Mouse (Mus musculus): Measurements from ENCODE around the gene Igflr1.

Gene Igflr1

DNA sequence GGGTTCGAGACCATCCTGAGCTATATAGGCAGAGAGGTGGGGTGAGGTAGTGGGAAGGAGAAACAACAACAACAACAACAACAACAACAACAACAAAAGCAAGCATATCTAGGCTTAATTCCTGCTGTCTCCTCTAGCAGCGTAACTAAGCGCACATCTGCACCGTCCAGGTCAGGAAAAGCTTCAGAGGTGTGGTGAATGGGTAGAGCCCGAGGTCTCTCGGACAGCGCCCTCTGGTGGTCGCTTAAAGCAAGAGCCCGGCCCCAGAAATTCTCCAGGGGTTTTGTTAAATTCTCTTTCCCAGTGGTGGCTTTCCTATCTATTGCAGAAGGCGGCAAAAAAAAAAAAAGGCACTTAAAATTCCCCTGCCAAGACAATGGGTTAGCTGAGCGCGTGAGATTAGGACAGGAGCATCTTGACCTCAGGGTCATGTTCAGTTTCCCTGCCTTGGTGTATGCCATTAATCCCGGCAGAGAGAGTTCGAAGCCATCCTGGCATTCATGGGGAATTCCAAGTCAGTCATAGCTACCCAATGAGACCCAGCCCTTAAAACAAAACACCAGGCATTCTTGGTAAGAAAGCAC is 48.4 kb downstream of the Igflr1 start:
- peak; percentile 36 to 70 for DNase-seq (ENCODE audit: low spot score in 2 of 2)

DNA sequence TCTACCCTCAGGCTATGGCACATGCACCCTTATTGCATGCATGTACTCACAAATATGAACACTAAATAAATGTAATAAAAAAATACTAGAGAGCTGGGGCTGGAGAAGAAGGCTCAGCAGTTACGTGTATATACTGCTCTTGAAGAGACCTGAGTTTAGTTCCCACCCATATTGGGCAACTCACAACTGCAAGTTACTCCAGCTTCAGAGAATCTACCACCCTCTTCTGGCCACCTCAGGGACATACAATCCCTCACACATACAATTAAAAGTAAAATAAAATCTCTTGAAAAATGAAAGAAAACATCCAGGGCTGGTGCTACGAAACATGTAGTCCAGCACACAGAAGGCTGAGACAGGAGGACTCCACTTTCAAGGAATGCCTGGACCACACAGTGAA is 49.2 kb downstream of the Igflr1 start:
- no peak for DNase-seq (ENCODE audit: low spot score in 2 of 2)

DNA sequence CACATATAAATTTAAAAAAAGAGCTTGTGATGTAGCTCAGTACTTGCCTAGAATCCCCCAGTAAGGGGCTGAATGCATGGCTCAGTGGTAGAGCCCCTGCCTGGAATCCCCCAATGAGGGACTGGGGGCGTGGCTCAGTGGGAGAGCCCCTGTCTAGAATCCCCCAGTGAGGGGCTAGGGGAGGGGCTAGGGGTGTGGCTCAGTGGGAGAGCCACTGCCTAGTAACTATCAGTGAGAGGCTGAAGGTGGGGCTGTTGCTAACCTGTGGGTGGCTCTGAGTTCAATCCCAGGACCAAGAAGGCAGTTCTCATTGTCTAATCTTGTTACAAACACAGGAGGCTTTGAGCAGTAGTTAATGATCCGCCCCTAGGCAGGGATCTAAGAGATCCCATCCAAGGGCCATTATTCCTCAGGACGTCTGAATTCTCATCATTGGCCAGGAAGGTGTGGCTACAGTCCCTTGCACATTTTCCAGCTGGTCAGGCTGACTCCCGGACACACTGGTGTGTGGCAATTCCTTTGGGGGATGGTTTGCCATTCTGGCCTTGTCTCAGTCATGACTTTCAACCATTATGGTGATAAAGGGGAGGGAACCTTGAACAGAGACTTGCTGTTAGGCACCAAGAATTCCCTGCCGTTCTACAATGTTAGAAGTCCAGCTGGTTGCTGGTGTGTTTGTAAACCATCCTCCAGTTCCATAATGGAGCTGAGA is 50.0 kb downstream of the Igflr1 start:
- DNase-seq (ENCODE audit: low spot score in 2 of 2), result no peak
